Mouse (Mus musculus): Measurements from ENCODE around the gene Galnt10. TPM values are rescaled to one million over a fixed set of nuclear protein-coding genes. Genes with fewer than 3 reads are reported as not detected.

The Galnt10 gene
- 10 to 100 TPM in 11 of 26 experiments, 1 to 10 TPM in 15; 6.0 to 18.8 (median 8.5) TPM for total RNA-seq (2018; cell fraction: chromatin; rRNA removed)
- total RNA-seq (2018; cell fraction: cytosol; rRNA removed): 10 to 100 TPM; 10.4 to 27.7 (median 16.9) TPM
- total RNA-seq (2018; cell fraction: nucleus; rRNA removed): 10 to 100 TPM in 25 of 26 experiments, 1 to 10 TPM in 1; 9.1 to 27.4 (median 15.6) TPM
- polyA plus RNA-seq (2018): 13.8 to 27.1 TPM (median 16.3 TPM) in 3 replicates

- Histone ChIP-seq H3K36me3 (ENCODE audit: inconsistent target) (no peaks in the 10 kb centered on the region), H3K27ac (peak within 1 kb of the TSS; percentile 97), H3K4me3 (ENCODE audit: inconsistent target) (peak within 1 kb of the TSS; percentile 76), H3K79me2 (ENCODE audit: inconsistent target) (peaks cover 35% of the 10 kb centered on the region; the same call in 1 of the 2 replicates)
- WGBS (ENCODE audit: missing documents): 1% methylated on average over 43 of the region's 60 CpGs
Observed at GRCm38 (mm10) chr11:57645018-57645559, at the start of gene Galnt10. Galnt10 (plus strand) TSS chr11:57645442.

DNA sequence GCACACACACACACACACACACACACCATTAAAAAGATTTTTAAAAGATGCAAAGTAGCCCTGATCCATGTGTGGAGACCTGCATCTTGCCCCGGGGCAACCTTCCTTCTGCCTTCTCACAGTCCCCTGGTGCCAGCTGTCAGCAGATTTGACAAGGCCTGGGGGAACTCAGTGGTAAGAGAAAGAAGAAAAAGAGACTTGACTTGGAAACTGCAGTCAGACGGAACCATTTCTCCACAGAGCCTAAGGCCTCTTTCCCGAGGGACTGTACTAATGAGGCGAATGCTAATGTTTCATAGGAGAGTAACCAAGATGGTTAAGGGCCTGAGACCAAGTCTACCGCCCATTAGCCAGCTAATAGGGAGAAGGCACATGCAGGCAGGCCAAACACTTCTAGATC is 49.3 kb upstream of the Galnt10 start:
- no peaks in the 10 kb centered on the region for H3K79me2 ChIP-seq (ENCODE audit: inconsistent target)
- 95% methylated on average over 4 of the region's 5 CpGs for WGBS (ENCODE audit: missing documents)
- no peaks in the 10 kb centered on the region for H3K36me3 ChIP-seq (ENCODE audit: inconsistent target)
- no peak overlapping the region for H3K4me3 ChIP-seq (ENCODE audit: inconsistent target)
- no peak overlapping the region for H3K27ac ChIP-seq

DNA sequence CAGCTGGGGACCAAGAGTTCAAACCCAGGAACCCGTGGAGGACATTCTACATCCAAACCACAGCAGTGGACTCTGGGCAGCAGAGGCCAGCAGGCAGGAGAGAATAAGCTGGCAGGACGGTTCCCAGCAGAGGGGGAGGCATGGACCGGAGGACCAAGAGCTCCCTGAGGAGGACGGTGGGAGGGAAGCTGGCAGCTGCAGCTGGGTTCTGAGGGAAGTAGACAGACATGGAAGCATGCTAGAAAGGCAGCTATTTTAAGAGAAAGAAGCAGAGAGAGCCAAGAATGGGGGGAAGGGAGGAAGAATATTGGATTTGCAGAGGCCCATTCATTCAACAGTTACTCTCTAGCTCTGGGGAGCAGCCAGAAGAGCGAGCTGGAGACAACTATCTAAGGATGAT is 47.1 kb upstream of the Galnt10 start:
- no peak overlapping the region for H3K27ac ChIP-seq
- H3K79me2 ChIP-seq (ENCODE audit: inconsistent target): no peaks in the 10 kb centered on the region
- H3K36me3 ChIP-seq (ENCODE audit: inconsistent target): no peaks in the 10 kb centered on the region
- H3K4me3 ChIP-seq (ENCODE audit: inconsistent target): no peak overlapping the region
- WGBS (ENCODE audit: missing documents): 76% methylated on average over 5 of the region's 5 CpGs

DNA sequence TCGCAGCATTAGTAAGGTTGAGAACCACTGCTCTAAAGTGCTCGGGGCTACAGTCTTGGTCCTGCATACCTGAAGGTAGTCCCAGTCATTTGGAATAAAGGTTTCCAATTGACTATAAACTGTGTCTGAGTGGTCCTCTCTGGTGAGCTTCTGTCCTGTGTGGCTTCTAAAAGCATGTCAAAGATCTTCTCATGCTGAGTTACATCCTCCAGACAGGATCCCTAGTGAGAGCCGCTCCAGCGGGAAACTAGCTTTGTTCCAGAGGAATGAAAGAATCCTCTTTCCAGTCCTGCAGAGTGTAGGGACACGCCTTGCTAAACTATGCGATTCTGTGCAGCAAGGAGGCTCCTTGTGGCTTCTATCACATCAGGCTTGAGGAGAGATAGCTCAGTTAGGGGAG is 45.9 kb upstream of the Galnt10 start:
- Histone ChIP-seq H3K27ac (no peak overlapping the region), H3K36me3 (ENCODE audit: inconsistent target) (no peaks in the 10 kb centered on the region), H3K79me2 (ENCODE audit: inconsistent target) (no peaks in the 10 kb centered on the region), H3K4me3 (ENCODE audit: inconsistent target) (no peak overlapping the region)
- 91% methylated on average over 6 of the region's 6 CpGs for WGBS (ENCODE audit: missing documents)

DNA sequence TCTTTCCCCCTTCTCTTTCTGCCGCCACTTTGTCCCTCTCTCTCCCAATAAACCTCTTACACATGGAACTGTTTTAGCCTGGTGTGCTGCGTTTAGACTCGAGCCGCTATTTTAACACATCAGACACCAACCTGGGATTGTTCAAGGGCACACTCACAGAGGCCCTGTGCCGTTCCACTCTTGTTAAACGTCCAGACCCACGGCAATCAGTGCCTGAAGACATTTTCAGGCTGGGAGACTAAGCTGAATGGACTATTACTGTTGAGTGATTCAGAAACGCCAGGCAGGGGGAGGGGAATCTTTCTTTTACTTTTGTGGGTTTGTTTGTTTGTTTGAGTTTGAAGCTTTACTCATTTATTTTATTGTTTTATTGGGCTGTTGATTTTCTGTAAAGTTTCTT is 45.1 kb upstream of the Galnt10 start:
- Histone ChIP-seq H3K4me3 (ENCODE audit: inconsistent target) (no peak overlapping the region), H3K36me3 (ENCODE audit: inconsistent target) (no peaks in the 10 kb centered on the region), H3K27ac (no peak overlapping the region), H3K79me2 (ENCODE audit: inconsistent target) (no peaks in the 10 kb centered on the region)
- WGBS (ENCODE audit: missing documents): 88% methylated on average over 8 of the region's 8 CpGs

DNA sequence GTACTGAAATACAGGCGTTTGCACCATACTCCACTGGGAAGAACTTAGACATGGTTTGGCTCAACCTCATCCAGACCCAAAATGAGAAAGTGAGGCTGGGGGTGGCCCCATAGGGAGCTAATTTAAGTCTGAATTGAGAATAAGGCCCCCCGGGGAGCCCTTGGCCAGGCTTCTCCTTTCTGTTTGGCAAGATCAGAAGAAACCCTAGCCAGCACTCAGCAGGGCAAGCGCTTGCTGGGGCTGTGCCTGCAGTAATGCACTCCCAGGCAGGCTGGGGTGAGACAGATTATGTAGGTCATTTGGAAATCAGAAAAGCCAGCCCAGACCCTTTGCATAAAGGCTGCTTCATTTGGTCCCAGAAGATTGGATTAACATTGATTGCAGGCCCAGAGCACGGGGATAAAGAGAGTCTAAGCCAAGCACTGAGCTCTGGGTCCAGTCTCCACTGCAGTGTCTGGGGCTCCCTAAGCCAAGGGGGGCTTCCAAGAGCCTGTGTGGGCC is 44.6 kb upstream of the Galnt10 start:
- no peak overlapping the region for H3K27ac ChIP-seq
- WGBS (ENCODE audit: missing documents): 82% methylated on average over 4 of the region's 4 CpGs
- H3K4me3 ChIP-seq (ENCODE audit: inconsistent target): no peak overlapping the region
- no peaks in the 10 kb centered on the region for H3K79me2 ChIP-seq (ENCODE audit: inconsistent target)
- no peaks in the 10 kb centered on the region for H3K36me3 ChIP-seq (ENCODE audit: inconsistent target)

- H3K4me3 ChIP-seq (ENCODE audit: inconsistent target): no peak overlapping the region
- WGBS (ENCODE audit: missing documents): 42% methylated on average over 2 of the region's 2 CpGs
- H3K36me3 ChIP-seq (ENCODE audit: inconsistent target): no peaks in the 10 kb centered on the region
- no peaks in the 10 kb centered on the region for H3K79me2 ChIP-seq (ENCODE audit: inconsistent target)
- H3K27ac ChIP-seq: no peak overlapping the region
Observed at GRCm38 (mm10) chr11:57601806-57602455, 43.3 kb upstream of the Galnt10 start.

GRCm38 (mm10) chr11:57605086-57605485 is 40.2 kb upstream of the Galnt10 start:
- no peaks in the 10 kb centered on the region for H3K36me3 ChIP-seq (ENCODE audit: inconsistent target)
- no peaks in the 10 kb centered on the region for H3K79me2 ChIP-seq (ENCODE audit: inconsistent target)
- 78% methylated on average over 5 of the region's 5 CpGs for WGBS (ENCODE audit: missing documents)
- no peak overlapping the region for H3K27ac ChIP-seq
- no peak overlapping the region for H3K4me3 ChIP-seq (ENCODE audit: inconsistent target)

DNA sequence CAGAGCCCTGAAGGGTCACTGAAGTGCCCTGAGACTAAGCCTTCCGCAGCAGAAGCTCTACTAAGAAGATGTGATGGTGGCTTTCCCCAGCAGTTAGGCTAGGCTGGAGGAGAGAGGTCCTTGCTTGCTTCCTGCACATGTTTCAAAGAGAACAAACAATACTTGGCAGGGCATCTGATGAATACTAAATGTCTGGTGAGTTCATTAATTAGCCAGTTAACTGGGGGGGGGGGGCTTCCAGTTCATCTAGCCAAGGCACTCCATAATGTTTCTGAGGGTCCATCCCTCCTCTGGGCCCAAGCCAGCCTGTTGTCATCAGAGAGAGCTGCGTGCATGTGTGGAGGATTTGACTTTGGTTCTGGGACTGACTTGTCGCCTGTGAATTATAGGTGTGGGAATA is 39.6 kb upstream of the Galnt10 start:
- no peak overlapping the region for H3K4me3 ChIP-seq (ENCODE audit: inconsistent target)
- no peaks in the 10 kb centered on the region for H3K36me3 ChIP-seq (ENCODE audit: inconsistent target)
- no peaks in the 10 kb centered on the region for H3K79me2 ChIP-seq (ENCODE audit: inconsistent target)
- H3K27ac ChIP-seq: no peak overlapping the region
- WGBS (ENCODE audit: missing documents): 89% methylated on average over 3 of the region's 3 CpGs

DNA sequence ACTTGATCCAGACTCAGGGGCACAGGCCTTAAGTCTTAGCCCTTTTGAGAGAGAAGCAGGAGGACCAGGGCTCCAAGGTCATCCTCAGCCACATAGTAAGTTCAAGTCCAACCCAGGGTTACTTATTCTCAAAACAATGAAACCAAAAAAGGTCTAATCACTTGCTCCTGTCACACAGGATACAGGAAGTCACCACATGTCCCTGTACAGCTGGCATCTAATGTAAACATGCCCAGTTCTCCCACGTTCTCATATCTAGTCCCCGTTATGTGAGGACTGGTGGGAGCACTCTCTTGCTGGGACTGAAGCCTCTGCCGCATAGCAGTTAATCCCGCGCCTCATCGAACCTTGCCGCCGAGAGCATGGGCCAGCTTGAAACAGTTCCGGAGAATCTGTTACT is 30.7 kb upstream of the Galnt10 start:
- Histone ChIP-seq H3K27ac (no peak overlapping the region), H3K4me3 (ENCODE audit: inconsistent target) (no peak overlapping the region), H3K36me3 (ENCODE audit: inconsistent target) (no peaks in the 10 kb centered on the region), H3K79me2 (ENCODE audit: inconsistent target) (no peaks in the 10 kb centered on the region)
- 83% methylated on average over 9 of the region's 9 CpGs for WGBS (ENCODE audit: missing documents)

DNA sequence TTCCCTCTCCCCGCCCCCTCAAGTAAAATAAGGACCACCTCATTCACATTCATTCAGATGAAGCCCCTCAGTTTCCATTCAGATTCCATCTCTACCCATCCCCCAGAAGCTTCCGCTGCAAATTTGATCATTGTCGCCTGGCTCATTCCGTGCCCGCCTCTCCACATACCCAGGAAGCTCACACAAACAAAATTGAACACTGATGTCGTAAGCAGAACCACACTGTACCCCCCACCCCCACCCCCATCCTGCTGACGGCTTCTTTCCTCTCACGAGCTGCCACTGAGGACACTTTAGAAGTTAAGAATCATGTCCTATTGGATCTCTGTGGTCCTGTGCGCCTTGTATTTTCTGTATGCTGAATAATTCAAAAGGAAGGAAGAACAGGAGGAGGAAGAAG is 30.0 kb upstream of the Galnt10 start:
- Histone ChIP-seq H3K79me2 (ENCODE audit: inconsistent target) (no peaks in the 10 kb centered on the region), H3K27ac (no peak overlapping the region), H3K36me3 (ENCODE audit: inconsistent target) (no peaks in the 10 kb centered on the region), H3K4me3 (ENCODE audit: inconsistent target) (no peak overlapping the region)
- 70% methylated on average over 9 of the region's 9 CpGs for WGBS (ENCODE audit: missing documents)

DNA sequence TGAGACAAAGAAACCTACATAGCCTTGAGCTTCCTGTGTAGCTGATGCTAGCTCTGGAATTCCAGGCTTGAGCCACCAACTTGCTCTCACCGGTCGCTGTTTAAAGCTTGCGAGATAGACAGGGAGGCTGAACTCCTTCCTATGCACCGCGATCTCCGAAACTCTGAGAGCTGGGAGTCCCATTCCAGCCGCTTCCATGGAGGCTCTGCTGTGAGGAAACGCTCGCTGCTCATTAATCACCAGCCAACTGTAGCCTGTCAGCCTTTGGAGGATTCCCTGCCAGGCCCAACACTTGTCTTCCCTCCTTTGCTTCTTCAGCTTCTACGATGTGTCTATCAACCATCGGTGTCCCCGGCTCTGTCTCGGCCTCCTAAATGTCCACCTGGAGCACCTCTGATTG is 29.4 kb upstream of the Galnt10 start:
- no peaks in the 10 kb centered on the region for H3K79me2 ChIP-seq (ENCODE audit: inconsistent target)
- H3K27ac ChIP-seq: no peak overlapping the region
- WGBS (ENCODE audit: missing documents): 93% methylated on average over 13 of the region's 13 CpGs
- no peak overlapping the region for H3K4me3 ChIP-seq (ENCODE audit: inconsistent target)
- no peaks in the 10 kb centered on the region for H3K36me3 ChIP-seq (ENCODE audit: inconsistent target)

DNA sequence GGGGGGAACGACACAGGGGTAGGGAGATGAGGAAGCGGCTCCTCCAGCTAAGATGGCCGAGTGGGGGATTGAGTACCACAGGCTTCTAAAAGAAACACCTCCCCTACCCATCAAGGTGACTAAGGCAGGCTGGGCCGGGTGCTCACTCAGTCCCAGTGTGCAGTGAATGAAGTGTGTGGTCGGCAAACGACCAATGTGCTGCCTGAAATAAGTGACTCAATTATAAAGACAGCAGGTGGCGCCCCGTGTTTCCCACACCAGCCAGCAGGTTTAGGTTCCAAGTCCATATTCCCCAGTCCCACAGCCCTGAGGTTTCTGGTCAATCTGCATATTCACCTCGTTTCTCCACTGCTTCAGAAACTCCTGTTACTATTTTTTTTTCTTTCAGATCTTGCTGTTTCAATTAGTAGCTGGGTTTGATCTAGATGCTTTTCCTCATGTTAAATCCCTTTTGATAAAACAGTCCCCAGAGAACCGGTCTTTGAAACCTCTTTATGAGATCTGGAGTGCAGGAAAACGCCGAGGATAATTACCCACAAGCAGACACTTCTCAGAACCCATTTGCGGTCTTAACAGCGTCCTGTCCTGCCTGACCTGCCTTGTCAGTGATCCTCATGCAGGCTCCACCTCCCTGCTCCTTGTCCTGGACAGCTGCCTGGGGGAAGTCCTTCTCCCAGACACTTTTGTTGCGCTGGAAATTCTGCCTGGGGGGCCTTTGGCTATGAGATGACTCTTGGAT is 27.5 kb upstream of the Galnt10 start:
- Histone ChIP-seq H3K36me3 (ENCODE audit: inconsistent target) (no peaks in the 10 kb centered on the region), H3K79me2 (ENCODE audit: inconsistent target) (no peaks in the 10 kb centered on the region), H3K4me3 (ENCODE audit: inconsistent target) (no peak overlapping the region), H3K27ac (no peak overlapping the region)
- 24% methylated on average over 15 of the region's 15 CpGs for WGBS (ENCODE audit: missing documents)

GRCm38 (mm10) chr11:57621472-57621871 is 23.8 kb upstream of the Galnt10 start:
- Histone ChIP-seq H3K4me3 (ENCODE audit: inconsistent target) (no peak overlapping the region), H3K79me2 (ENCODE audit: inconsistent target) (no peaks in the 10 kb centered on the region), H3K36me3 (ENCODE audit: inconsistent target) (no peaks in the 10 kb centered on the region), H3K27ac (no peak overlapping the region)
- WGBS (ENCODE audit: missing documents): 80% methylated on average over 3 of the region's 3 CpGs

GRCm38 (mm10) chr11:57621876-57622275 is 23.4 kb upstream of the Galnt10 start:
- Histone ChIP-seq H3K27ac (no peak overlapping the region), H3K4me3 (ENCODE audit: inconsistent target) (no peak overlapping the region), H3K79me2 (ENCODE audit: inconsistent target) (no peaks in the 10 kb centered on the region), H3K36me3 (ENCODE audit: inconsistent target) (no peaks in the 10 kb centered on the region)
